Comparison of ENCODE assay signal across 31 mouse cellular contexts in genomic region chr3:64233655-64234054, GRCm38 (mm10). TPM values are rescaled to one million over a fixed set of nuclear protein-coding genes. Genes with fewer than 3 reads are reported as not detected.
"Had no signal": no experiment of that assay in that cellular context is flagged by ENCODE, and none has a peak within 500 bp of the region (broad histone marks: within the 10 kb centered on the region; RNA-seq: fewer than 3 reads in every experiment).

No protein-coding gene starts in this region.

RNA-seq across cellular contexts. Expression of gene Vmn2r3, which starts 55.9 kb away (rescaled TPM):
- total RNA-seq: common myeloid progenitor, adult 5-6 weeks; forebrain, postnatal 0 days; gastrocnemius, adult 18-20 months; gastrocnemius, adult 2 months; gastrocnemius, adult 8-10 months; gastrocnemius, postnatal 10 days; gastrocnemius, postnatal 14 days; gastrocnemius, postnatal 25 days; gastrocnemius, postnatal 36 days; gastrocnemius, postnatal 4 days; granulocyte monocyte progenitor cell, adult 5-6 weeks; heart, adult 18-20 months; heart, adult 2 months; heart, adult 8-10 months had no signal
- polyA plus RNA-seq: cortical plate, adult 2 months; embryonic facial prominence, embryonic 10.5 days; embryonic facial prominence, embryonic 11.5 days; embryonic facial prominence, embryonic 12.5 days; embryonic facial prominence, embryonic 13.5 days; embryonic facial prominence, embryonic 14.5 days; embryonic facial prominence, embryonic 15.5 days; erythroblast, embryonic 14.5 days; forebrain, embryonic 11.5 days; forebrain, embryonic 12.5 days; forebrain, embryonic 13.5 days; forebrain, embryonic 15.5 days; forebrain, embryonic 16.5 days; forebrain, postnatal 0 days; gonadal fat pad, adult 2 months; heart, adult 2 months; heart, embryonic 10.5 days; heart, embryonic 11.5 days; heart, embryonic 12.5 days had no signal
